Mouse (Mus musculus) cerebellum, adult 9-10 months (tissue): Measurements from ENCODE around the gene Cnpy3.
A peak's percentile ranks its signal among the peaks of the same experiment; 100 is the strongest.
"Not testable (repeated sequence)": the region's sequence is repeated elsewhere in the genome, so short reads cannot be mapped to it uniquely, and the experiment has no call there.

Source experiments
- DNase-seq: peaks from one replicate; pipeline ENCODE4 v3.0.0; 2022

Cnpy3 gene

DNA sequence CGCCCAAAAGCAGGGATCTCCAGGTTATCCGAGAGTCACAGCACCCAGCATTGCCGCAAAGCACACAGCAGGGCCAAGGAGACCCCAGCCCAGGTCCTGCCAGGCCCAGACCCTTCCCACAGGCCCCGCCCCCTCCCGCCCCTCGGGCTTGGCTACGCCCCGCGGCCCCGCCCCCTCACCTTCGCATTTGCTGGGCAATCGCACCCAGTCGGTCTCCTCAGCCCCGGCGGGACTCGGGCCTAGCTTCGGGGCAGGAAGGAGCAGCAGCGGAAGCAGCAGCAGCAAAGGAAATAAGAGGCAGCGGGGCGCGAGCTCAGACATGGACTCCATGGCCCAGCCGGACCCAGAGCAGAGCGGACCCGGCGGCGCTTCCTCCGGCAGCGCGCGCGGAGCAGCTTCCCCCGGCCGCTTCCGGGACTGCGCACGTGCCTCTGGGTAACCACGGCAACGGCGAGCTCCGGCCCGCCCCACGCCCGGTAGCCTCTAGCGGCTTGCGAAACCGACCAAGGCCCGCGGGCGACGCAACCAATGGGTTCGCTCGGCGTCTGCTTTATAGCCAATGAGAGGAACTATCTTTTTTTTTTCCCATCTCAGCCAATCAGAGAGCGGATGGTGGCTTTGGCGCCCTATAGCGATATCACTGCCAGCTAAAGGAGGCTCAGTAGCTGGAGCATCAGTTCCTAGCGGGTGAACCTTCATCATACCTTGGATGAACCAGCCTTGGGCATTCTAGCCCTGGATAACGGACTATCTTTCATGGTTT lies at the start of gene Cnpy3:
TSS of gene Cnpy3 (minus strand) at position 421 of the 763 bp plus-strand sequence.
- DNase-seq: peak; percentile 98

DNA sequence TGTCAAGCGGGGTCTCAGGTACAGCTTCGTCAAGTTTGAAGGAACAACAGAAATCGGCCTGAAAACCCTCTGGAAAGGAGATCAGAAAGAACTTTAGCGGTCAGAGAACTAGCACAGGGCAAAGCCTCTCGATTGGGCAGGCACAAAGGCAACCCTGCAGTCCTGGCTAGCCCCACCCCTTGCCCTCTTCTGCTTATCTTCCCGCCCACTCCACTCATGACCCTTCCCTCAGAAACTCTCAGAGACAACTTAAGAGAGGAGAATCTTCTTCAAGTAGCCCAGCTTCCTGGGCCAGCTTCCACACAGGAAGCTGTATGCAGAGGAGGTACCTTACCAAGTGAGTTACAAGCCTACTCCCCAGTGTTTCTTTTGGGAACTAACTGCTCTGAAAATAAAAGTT lies 49.7 kb upstream of the Cnpy3 start:
- no peak for DNase-seq

DNA sequence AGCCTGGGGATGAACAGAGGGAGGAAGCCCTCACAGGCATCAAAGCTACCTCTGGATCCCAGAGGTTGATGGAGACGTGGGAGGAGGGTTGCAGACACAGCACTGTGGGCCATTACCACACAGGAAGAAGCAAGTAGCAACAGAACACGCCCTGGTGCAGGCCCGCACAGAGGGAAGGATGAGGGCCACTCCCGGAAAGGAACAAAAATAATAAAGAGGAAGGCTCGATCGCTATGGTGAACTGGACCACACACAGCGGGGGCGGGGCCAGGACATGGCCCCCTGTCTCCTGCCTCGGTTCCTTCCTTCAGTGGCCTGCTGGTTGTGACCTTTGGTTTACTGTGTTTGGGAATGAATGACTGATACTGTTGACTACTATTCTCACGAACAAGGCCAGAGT lies 47.7 kb upstream of the Cnpy3 start:
- DNase-seq: no peak

DNA sequence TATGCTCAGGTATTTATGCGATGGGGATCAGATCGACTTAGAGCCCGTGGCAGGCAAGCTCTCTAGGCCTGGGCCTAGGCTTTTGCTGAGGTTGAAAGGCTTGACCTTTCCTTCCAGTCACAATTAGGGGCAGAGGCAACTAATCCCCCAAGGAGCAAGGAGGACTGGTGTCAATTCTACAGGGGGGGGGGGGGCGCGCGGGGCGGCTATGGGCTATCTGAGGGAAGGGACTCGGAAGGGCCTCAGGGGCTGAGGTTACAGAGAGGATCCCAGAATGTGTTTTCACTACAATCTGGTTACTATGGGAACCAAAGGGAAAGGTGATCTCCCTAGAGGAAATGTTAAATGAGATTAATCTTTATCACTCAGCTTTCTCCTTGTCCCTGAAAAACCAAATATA lies 45.4 kb upstream of the Cnpy3 start:
- DNase-seq: no peak

DNA sequence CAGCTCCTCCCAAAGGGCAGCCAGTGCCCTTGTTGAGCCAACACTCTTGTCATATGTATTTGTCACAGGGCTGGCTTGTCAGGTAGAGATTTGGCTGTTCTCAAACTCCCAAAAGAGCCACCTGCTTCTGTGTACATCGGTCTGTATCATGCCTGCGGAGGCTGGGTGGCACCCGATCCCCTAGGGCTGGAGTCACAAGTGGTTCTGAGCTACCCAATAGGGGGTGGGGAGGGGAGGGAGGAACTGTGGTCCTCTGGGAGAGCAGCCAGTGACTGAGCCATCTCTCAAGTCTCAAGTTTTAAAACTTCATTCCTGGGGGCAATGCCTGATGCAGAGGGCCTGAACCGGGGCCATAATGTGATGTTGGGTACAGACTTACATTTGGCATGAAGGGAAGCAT lies 44.7 kb upstream of the Cnpy3 start:
- DNase-seq: no peak

DNA sequence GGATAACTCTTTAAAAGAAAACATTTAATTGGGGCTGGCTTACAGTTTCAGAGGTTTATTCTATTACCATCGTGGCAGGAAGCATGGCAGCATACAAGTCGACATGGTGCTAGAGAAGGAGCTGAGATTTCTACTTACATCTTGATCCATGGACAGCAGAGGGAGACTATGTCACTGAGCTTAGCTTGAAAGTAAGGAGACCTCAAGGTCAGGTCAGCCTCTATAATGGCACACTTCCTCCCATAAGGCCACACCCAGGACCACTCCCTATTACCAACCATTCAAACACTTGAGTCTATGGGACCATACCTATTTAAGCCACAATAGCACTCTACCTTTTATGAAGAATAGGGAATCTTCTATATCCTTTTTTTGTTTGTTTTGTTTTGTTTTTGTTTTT lies 40.9 kb upstream of the Cnpy3 start:
- no peak for DNase-seq

DNA sequence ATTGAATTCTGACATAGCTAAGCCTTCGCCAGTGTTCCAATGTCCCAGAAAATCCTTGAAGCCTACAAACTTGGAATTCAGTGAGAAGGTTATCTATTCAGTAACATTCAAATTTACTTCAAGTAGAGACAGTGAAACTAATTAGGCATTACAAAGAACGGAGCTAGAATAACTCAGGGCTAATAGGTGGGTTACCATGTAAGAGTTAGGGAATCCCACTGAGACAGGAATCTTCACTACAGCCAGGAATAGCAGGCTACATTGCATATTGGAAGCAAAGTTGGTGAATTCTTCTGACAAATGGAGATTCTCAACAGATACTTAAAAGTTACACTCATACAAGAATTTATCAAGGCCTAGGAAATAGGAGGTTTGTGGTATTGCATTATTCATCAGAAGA lies 36.0 kb upstream of the Cnpy3 start:
- not testable (repeated sequence) for DNase-seq

DNA sequence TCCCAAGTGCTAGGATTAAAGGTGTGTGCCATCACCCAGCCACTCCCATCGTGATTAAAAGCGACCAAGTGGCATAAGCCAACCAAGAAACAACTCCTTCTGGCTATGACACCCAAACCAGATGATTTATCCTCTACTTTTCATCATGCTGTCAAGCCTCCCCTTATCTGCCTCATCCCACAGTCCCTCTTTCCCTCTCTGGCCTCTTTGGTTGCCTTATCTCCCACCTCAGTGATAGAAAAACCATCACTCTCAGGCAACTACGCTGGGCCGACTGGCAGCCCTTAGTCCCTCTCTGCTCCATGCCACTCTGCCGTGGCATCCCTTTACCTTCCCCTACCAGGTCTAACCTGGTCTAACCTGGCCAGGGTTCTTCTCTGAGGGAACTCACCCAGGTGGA lies 34.9 kb upstream of the Cnpy3 start:
- DNase-seq: no peak

DNA sequence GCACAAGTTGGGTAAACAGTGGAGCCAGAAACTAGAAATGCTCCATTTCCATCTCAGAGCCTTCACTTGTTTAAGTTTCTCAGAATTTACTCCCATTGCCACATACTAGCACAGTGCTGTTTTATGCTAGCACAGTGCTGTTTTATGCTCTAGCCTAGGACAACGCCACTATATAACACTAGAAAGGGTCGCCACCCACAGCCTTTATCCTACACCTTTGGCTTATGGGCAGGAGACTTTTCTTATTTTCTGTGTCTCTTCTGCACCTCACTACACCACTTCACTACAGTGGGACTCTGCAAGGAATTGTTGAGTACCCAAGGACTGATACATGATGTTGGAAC lies 31.2 kb upstream of the Cnpy3 start:
- no peak for DNase-seq

DNA sequence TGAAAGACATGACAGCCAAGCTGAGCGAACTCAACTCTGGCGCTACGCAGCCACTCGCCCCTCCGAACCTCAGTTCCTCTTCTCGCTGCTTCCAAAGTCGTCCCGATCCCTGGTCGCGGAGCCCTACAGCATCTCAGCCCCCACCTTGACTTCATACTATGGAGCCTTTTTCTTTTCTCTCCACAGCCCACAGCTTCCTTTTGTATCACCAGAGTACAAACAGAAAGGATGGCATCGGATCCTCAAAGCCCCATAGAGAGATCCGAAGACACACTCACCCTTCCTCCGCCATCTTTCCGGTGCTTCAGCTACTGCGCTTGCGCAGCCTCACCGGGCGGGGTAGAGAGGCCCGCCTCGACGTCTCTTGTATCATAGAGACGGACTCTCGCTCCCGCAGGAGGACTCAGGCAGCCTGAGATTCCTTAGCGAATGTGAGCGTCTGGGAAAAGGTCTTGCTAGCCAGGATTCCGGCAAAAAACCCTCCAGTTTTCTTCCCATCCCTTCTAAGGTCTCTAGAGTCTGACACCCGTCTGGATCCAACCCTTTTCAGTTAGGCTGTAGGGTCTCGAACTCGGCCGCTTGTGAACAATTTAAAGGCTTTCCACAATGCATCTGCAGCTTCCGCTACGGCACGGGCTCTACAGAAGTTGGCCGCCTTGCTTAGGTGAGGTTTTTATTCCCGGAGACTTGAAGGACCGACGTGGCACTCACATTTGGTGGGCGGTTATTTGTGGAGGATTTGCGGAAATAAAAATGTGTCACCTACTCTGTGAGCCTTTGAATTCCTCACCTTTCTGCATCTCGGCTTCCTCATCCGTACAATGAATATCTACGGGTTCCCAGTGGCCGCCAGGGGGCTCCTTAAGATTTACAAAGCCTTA lies 30.6 kb upstream of the Cnpy3 start, which contains the start of gene Rpl7l1:
TSS of gene Rpl7l1 (minus strand) at position 332 of the 881 bp plus-strand sequence.
- DNase-seq: peak; percentile 91

DNA sequence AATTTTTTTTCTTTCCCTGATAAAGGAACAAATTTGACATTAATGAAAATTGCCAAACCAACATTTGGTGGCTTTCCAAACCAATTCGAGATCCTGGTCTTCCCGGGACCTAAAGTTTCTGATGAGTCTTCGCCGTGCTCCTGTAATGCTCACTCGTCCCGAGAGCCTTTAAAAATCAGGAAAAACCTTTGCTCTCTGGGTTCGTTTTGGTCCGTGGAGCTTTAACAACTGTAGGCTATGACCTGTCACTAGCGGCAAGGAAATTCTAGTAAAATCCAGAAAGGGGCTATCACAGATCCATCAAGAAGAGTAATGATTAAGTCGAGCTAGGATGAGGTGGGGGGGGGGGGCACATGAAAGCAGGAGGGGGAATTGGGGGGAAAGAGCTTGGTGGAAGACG lies 29.9 kb upstream of the Cnpy3 start:
- no peak for DNase-seq

DNA sequence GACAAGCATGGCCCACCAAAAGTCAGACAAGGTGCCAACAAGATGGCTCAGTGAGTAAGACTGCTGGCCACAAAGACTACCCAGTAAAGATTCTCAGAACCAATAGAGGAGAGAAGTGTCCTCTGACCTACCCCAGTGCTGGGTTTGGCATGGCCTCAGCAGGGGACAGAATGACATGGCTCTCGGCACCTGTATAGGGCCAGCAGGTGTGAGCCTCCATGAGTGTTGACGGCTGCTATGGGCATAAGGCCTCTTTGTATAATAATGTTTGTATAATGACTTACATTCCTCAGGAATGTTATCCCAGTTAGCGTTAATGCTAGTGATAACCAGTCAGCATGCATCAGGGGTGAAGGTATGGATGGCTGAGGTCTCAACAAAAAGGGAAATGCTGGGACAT lies 24.1 kb upstream of the Cnpy3 start:
- no peak for DNase-seq

DNA sequence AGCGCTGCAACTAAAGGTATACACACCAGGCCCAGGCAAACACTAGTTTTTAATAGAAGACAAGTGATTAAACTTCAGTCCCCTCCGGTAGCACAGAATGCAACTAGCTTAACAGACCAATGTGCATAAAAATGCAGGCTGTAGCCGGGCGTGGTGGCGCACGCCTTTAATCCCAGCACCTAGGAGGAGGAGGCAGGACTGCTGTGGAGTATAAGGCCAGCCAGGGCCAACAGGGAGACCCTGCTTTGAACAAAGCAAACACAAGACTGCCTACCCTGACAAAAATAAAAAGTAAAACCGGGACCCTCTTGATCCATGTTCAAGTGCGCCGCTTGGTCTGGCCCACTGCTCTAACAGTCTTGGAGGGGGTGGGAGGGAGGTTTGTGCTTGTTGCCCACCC lies 23.1 kb upstream of the Cnpy3 start:
- DNase-seq: no peak

DNA sequence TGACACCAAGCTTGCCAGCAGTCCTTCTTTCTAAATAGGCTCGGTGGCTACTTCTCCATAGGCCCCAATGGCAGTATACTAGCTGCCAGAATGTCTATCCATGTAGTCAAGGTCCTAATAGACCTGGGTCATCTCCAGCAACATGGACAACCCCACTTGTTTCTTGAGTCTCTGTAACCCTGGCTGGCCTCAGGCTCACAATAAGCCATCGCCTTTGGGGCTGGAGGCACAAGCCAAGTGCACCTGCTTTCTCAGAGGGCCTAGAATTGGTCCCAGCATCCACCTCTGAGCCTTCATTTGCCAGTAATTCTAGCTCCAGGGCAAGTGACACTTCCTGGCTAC lies 22.1 kb upstream of the Cnpy3 start:
- DNase-seq: no peak

DNA sequence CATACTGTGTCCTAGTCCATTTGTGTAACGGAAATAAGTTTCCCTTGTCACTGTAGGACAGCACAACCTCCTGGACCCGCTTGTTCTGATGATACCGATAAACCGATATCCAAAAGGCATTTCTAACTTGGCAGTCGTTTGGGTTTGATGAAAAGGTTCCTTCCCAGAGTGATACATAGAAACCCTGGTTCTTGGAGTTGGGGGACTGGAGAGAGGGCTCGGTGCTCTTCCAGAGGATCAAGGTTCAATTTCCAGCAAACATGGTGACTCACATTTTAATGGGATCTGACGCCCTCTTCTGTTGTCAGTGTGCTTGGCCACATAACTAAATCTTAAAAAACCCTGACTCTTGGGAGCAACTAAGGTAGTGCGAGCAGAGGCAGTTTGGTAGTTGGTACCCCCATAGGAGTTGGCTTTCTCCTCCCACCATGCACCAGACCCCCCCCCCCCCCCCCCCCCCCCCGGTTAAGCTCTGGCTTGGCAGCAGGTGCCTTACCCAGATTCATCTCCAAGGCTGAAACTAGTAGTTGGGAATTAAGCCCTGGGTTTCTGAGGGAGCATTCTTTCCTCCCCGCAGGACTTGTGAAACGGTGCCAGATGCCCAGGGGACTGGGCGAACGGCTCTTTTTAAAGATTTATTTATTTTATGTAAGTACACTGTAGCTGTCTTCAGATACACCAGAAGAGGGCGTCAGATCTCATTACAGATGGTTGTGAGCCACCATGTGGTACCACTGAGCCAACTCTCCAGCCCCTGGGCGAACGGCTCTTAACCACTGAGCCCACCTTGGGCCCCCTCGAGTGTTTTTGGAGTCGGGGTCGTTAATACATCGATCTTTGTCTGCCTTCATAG lies 21.5 kb upstream of the Cnpy3 start:
- DNase-seq: no peak

DNA sequence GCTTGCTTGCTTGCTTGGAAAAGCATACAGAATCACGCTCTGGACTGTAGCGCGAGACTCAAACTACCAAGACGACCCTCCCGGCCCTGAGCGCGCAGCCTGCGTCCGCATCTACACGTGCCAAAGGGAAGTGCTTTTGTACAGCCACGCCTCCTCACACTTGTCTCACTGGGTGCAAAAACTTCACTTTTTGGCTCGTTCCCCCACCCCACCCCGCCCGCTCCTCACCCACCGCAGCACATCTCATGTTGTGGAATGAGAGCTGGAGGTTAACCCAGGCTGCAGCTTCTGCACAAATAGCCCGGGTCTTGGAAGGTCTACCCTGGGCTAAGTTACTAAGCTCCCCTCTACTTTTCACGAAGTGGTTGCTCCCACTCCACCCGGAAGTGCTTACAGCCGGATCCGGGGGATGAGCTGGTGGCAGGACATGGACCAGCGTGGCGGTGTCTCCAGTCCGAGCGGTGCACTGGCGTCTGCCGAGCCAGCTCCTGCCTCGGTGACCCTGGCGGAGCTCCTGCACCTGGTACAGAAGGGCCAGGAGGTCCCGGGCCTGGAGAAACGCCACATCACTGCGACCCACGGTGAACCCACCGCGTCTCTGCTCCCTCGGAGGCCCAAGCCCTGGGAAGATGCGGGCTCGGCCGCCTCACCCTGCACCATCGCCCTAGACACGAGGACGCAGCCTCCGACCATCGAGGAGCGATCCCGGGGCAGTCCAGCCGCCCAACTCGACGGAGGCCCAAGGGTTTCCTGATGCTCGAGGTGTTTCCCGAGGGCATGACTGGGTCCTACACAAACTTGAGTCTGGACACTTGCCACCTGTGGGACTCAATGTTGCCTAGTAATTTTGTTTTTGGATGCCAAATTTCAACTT lies 20.6 kb upstream of the Cnpy3 start, which contains the start of gene 2310039H08Rik:
TSS of gene 2310039H08Rik (plus strand) at position 232 of the 874 bp plus-strand sequence.
- peak; percentile 85 for DNase-seq

DNA sequence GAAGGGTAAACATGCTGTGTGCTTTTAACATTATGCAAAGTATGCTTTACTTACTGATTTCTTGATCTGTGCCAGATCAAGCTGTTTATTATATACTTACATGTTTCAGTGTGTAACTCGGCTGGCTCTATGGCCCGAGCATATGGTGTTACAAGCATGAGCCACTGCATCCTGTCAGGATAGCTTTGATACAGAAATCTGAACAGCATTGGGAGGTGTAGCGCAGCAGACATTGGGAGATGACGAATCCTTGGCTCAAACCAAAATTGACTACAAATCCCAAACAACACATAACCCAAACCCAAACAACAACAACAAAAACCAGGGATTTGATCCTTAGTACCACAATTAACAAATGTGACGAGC lies 20.0 kb upstream of the Cnpy3 start:
- DNase-seq: no peak

DNA sequence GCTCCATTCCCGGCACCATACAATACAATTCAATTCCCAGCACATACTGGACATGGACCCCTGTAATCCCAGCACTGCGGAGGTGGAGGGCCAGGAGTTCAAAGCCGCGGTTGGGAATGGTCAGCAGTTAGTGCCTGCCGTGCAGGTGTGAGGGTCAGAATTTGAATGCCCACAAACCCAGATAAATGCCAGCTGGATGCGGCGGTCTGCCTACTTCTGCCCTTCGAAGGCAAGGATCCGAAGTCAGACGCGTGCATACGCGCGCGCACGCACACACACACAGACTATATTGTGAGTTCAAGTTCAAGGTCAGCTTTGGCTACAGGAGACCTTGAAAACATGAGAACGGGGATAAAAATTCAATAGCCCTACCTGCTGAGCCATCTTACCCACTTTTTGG lies 19.6 kb upstream of the Cnpy3 start:
- DNase-seq: no peak

DNA sequence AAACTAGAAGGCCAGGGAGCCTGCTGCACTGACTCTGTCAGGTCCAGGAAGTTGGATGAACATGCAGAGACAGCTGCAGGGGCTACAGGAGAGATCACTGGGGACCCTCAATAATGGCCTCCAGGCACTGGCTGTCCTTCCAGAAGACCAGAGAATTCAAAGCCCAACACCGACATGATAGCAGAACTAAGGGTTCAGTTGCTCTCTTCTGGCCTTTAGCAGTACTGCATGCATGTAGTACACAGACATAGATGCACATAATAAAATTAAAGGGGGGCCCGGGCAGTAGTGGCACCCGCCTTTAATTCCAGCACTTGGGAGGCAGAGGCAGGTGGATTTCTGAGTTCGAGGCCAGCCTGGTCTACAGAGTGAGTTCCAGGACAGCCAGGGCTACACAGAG lies 19.0 kb upstream of the Cnpy3 start:
- no peak for DNase-seq

DNA sequence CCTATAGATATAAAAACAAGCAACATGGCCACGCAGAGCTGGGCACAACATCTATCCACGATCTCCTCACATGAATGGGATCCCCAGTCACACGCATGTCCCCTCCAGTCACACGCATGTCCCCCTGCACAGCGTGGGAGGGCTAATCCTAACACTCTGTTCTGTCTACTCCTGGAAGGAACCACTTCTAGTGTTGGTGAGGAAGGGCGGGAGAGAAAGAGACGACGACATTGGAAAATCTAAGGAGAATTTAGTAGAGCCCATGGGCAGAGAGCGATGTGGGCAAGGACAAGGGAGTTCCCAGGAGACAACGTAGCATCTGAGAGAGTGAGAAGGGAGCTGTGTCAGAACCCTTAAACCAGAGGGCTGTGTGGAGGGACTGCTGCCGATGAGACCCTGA lies 18.5 kb upstream of the Cnpy3 start:
- DNase-seq: no peak

DNA sequence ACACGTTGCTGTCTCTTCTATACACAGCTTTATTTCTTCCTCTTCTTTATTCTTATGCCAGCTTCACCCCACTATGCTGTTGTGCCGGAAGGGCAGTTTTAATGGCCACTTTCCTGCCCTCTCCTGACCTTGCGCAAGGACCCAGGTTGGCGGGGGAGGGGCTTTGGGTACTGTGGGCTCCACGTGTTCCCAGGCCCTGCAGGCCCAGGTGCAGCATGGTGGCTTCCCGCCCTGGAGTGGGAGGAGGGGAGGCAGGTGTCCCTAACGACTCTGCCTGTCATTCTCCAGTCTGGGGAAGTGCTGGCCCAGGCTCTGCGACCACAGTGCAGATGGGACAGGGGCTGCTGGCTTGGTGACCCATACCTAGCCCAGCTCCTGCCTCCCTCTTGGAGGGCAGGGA lies 15.9 kb upstream of the Cnpy3 start:
- DNase-seq: no peak

DNA sequence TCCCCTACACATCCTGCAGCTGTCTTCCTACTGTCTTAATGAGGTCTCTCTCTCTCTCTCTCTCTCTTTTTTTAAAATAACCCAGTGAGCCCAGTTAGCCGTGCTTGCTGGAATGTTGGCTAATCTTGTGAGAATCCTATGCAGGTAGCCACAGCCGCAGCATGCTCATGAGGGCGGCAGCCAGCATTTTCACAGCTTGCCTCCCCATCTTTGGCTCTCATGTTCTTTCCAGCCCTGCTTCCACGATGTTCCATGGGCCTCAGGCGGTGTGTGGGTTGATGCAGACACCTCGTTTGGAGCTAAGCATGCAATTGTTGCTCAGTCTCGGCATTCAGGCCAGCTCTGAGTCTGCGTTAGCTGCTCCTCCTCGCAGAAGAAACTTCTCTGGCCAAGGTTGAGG lies 12.9 kb upstream of the Cnpy3 start:
- not testable (repeated sequence) for DNase-seq
